Mouse (Mus musculus) WW6 (cell line): Measurements from ENCODE around the gene Gm45799.

Experiments
- DNase-seq: peaks from one replicate; pipeline ENCODE4 v3.0.0-alpha.2; 2013; ENCODE audit warnings: low read depth, low spot score

Gm45799 gene

GRCm38 (mm10) chr7:105641936-105642335 lies 1.6 kb downstream of the Gm45799 start:
- no peak for DNase-seq

GRCm38 (mm10) chr7:105650639-105651435 lies 10.5 kb downstream of the Gm45799 start, which contains the start of gene Dnhd1:
Gene Dnhd1 (plus strand): TSS chr7:105650827.
- no peak for DNase-seq

- peak; percentile 29 for DNase-seq
Observed at GRCm38 (mm10) chr7:105685541-105686197, 45.3 kb downstream of the Gm45799 start.

GRCm38 (mm10) chr7:105690875-105691274 lies 50.5 kb downstream of the Gm45799 start:
- DNase-seq = no peak

GRCm38 (mm10) chr7:105703184-105703583 lies 62.8 kb downstream of the Gm45799 start:
- DNase-seq = no peak

- DNase-seq = no peak
Observed at GRCm38 (mm10) chr7:105703816-105704215, 63.5 kb downstream of the Gm45799 start.

- DNase-seq = no peak
Observed at GRCm38 (mm10) chr7:105708733-105709132, 68.4 kb downstream of the Gm45799 start.

- no peak for DNase-seq
Observed at GRCm38 (mm10) chr7:105715366-105715765, 75.0 kb downstream of the Gm45799 start.

- no peak for DNase-seq
Observed at GRCm38 (mm10) chr7:105721916-105722315, 81.6 kb downstream of the Gm45799 start.

- DNase-seq = no peak
Observed at GRCm38 (mm10) chr7:105726144-105726979, 86.0 kb downstream of the Gm45799 start.

- DNase-seq = no peak
Observed at GRCm38 (mm10) chr7:105726980-105727325, 86.6 kb downstream of the Gm45799 start.

GRCm38 (mm10) chr7:105728701-105729428 lies 88.5 kb downstream of the Gm45799 start:
- no peak for DNase-seq

GRCm38 (mm10) chr7:105733836-105734235 lies 93.5 kb downstream of the Gm45799 start:
- DNase-seq = no peak
